Mouse (Mus musculus): Measurements from ENCODE around the gene Selenbp2. TPM values are rescaled to one million over a fixed set of nuclear protein-coding genes. Genes with fewer than 3 reads are reported as not detected.
"Not testable (repeated sequence)": the region's sequence is repeated elsewhere in the genome, so short reads cannot be mapped to it uniquely, and the experiment has no call there.

Selenbp2 gene
- polyA plus RNA-seq, 1 experiment from 2014 or later = 35.1 TPM

GRCm38 (mm10) chr3:94723637-94724036, 30.3 kb downstream of the Selenbp2 start:
- DNase-seq; H3K9ac ChIP-seq (replicated peaks); H3K9me3 ChIP-seq (ENCODE audit: low read length); H3K4me2 ChIP-seq (ENCODE audit: low read depth, low read length); H3K4me1 ChIP-seq (ENCODE audit: insufficient read depth); H3K27ac ChIP-seq (ENCODE audit: low read depth); H3K36me3 ChIP-seq (replicated peaks; ENCODE audit: insufficient read depth, low read length); ATAC-seq; H3K4me3 ChIP-seq (ENCODE audit: low read depth, low read length); H3K27me3 ChIP-seq (ENCODE audit: insufficient read depth, low read length): not testable (repeated sequence)
- WGBS (ENCODE audit: insufficient replicate concordance) = 25% methylated on average over 2 of the region's 2 CpGs
- TF ChIP-seq CTCF (IDR thresholded peaks at IDR 0.05; ENCODE audit: low read depth) = peak; percentile 52

DNA sequence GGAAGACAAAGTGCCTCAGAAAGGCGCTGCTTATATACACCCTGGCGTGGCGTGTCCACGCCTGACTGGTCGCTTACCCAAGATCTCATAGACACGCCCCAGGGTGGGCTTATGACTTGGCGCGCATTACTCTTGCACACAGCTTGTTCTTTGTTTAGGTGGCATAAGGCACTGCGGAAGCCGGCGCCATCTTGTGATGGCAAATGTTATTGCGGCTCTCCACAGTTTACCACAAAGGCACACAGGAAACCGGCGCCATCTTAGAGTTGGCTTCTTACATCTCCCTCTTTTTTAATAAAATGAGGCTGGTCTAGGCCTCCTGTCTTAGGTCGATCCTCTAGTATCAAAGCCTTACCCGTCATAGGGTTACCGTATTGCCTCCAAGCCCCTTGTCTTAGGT, 52.3 kb downstream of the Selenbp2 start:
- no peak for ATAC-seq
- 93% methylated on average over 17 of the region's 17 CpGs for WGBS (ENCODE audit: insufficient replicate concordance)
- Histone ChIP-seq H3K27me3 (ENCODE audit: insufficient read depth, low read length) (no peaks in the 10 kb centered on the region), H3K9ac (replicated peaks) (no peak overlapping the region), H3K36me3 (replicated peaks; ENCODE audit: insufficient read depth, low read length) (no peaks in the 10 kb centered on the region), H3K27ac (ENCODE audit: low read depth) (no peak overlapping the region), H3K4me1 (ENCODE audit: insufficient read depth) (no peaks in the 10 kb centered on the region), H3K4me3 (ENCODE audit: low read depth, low read length) (no peak overlapping the region), H3K4me2 (ENCODE audit: low read depth, low read length) (no peak overlapping the region), H3K9me3 (ENCODE audit: low read length) (no peaks in the 10 kb centered on the region)
- TF ChIP-seq EP300 (IDR thresholded peaks at IDR 0.05; ENCODE audit: low read depth) = no peak
- TF ChIP-seq CTCF (IDR thresholded peaks at IDR 0.05; ENCODE audit: low read depth) = 0 out of 2 replicates have a peak, but pooled peaks have one; percentile 25
- DNase-seq = no peak

Other genes starting within 250 kb of the Selenbp2 start
- 0.15 and 0.38 TPM in 2 replicates for gene Oaz3, start 249.6 kb upstream of the Selenbp2 start, polyA plus RNA-seq (2015; fragmentation: Nextera tagmentation; extraction: Ambion mirVana)
- 0.04 and 0.06 TPM in 2 replicates for gene Celf3, start 215.3 kb upstream of the Selenbp2 start, polyA plus RNA-seq (2015; fragmentation: Nextera tagmentation; extraction: Ambion mirVana)
- gene Riiad1, start 213.2 kb upstream of the Selenbp2 start, polyA plus RNA-seq (2015; fragmentation: Nextera tagmentation; extraction: Ambion mirVana) = 0.34 TPM in 1 of 2 replicates, not detected in the other
- 9.9 and 10.1 TPM in 2 replicates for gene Snx27, start 110.8 kb upstream of the Selenbp2 start, polyA plus RNA-seq (2015; fragmentation: Nextera tagmentation; extraction: Ambion mirVana)
- not detected in 2 replicates for gene Gm10972, start 50.4 kb upstream of the Selenbp2 start, polyA plus RNA-seq (2015; fragmentation: Nextera tagmentation; extraction: Ambion mirVana)
- gene Tuft1, start 34.7 kb upstream of the Selenbp2 start, polyA plus RNA-seq (2015; fragmentation: Nextera tagmentation; extraction: Ambion mirVana) = 7.5 and 8.1 TPM in 2 replicates
- 8.7 and 9.5 TPM in 2 replicates for gene Cgn, start 92.9 kb downstream of the Selenbp2 start, polyA plus RNA-seq (2015; fragmentation: Nextera tagmentation; extraction: Ambion mirVana)
- gene Pogz, start 144.0 kb downstream of the Selenbp2 start, polyA plus RNA-seq (2015; fragmentation: Nextera tagmentation; extraction: Ambion mirVana) = 2.9 and 3.3 TPM in 2 replicates
- gene Psmb4, start 193.4 kb downstream of the Selenbp2 start, polyA plus RNA-seq (2015; fragmentation: Nextera tagmentation; extraction: Ambion mirVana) = 172 and 174 TPM in 2 replicates
- 129 and 135 TPM in 2 replicates for gene Selenbp1, start 239.5 kb downstream of the Selenbp2 start, polyA plus RNA-seq (2015; fragmentation: Nextera tagmentation; extraction: Ambion mirVana)